Mouse (Mus musculus) bone marrow, adult 2 months (tissue): ENCODE data around the gene Slc6a16. TPM values are rescaled to one million over a fixed set of nuclear protein-coding genes. Genes with fewer than 3 reads are reported as not detected.

Source experiments
- H3K27ac ChIP-seq: fragments of 200-500 bp; 2 replicates; pipeline ENCODE4 v1.5.1; 2012; ENCODE audit warnings: low read depth, mild to moderate bottlenecking, control low read depth, inconsistent platforms, low read length; ENCODE audit not compliant: control insufficient read depth, poor library complexity, insufficient read depth
- H3K4me1 ChIP-seq: fragments of 200-500 bp; 2 replicates; pipeline ENCODE4 v1.6.1; 2011; ENCODE audit warnings: low read length; ENCODE audit not compliant: control insufficient read depth, insufficient read depth
- H3K4me3 ChIP-seq: fragments of 200-500 bp; replicated peaks from 2 replicates; pipeline ENCODE3; 2011; ENCODE audit warnings: mild to moderate bottlenecking, low read depth, low read length, control low read depth; ENCODE audit not compliant: control insufficient read depth
- CTCF ChIP-seq: fragments of 200-500 bp; IDR thresholded peaks from 2 replicates; pipeline ENCODE4 v1.5.1; 2011; ENCODE audit warnings: low read length, control low read depth; ENCODE audit not compliant: control insufficient read depth, insufficient read depth
- POLR2A ChIP-seq: fragments of 200-500 bp; IDR thresholded peaks from 2 replicates; pipeline ENCODE4 v1.6.1; 2011; ENCODE audit warnings: low read depth, mild to moderate bottlenecking, control low read depth, low read length, borderline replicate concordance; ENCODE audit not compliant: control insufficient read depth
- WGBS: fragments of 180-500 bp; shearing (Covaris S2); methylation state at CpG from one replicate; pipeline ENCODE4 v1.1.7; 2018; 5-methylcytosine and 5-hydroxymethylcytosine counted together
- polyA plus RNA-seq: library from polyadenylated mRNA; stranded (reverse); fragments of >200 nt; gene quantifications from 2 replicates; pipeline ENCODE4 v1.2.4, GENCODE M21; 2011; ENCODE audit warnings: low replicate concordance; ENCODE audit not compliant: missing spikeins, insufficient read depth, insufficient read length

Slc6a16 gene
- polyA plus RNA-seq, 1 experiment = not detected

- H3K4me3 ChIP-seq = no peak overlapping the region
- H3K4me1 ChIP-seq = peaks cover 4% of the 10 kb centered on the region; the same call in 1 of the 2 replicates
- TF ChIP-seq CTCF = no peak
- no peak; the same call in 1 of the 2 replicates for TF ChIP-seq POLR2A
- no peak overlapping the region for H3K27ac ChIP-seq
- 81% methylated on average over 21 of the region's 21 CpGs for WGBS
These were observed 5.8 kb upstream of the Slc6a16 start for GRCm38 (mm10) chr7:45234922-45235571.

- no peak; the same call in 1 of the 2 replicates for TF ChIP-seq POLR2A
- no peak for TF ChIP-seq CTCF
- Histone ChIP-seq H3K27ac (no peak overlapping the region), H3K4me3 (no peak overlapping the region), H3K4me1 (peaks cover 5% of the 10 kb centered on the region; the same call in 1 of the 2 replicates)
- WGBS = 68% methylated on average over 17 of the region's 17 CpGs
These were observed 5.2 kb upstream of the Slc6a16 start for GRCm38 (mm10) chr7:45235656-45236180.

- no peak for TF ChIP-seq CTCF
- TF ChIP-seq POLR2A = no peak
- H3K4me1 ChIP-seq = peaks cover 5% of the 10 kb centered on the region; the same call in 1 of the 2 replicates
These were observed 2.9 kb upstream of the Slc6a16 start for GRCm38 (mm10) chr7:45237747-45238699.

GRCm38 (mm10) chr7:45238723-45239496 lies 2.0 kb upstream of the Slc6a16 start, which contains the start of gene Cd37:
Gene Cd37 (minus strand): TSS chr7:45239115.
- peaks cover 5% of the 10 kb centered on the region; the same call in 1 of the 2 replicates for H3K4me1 ChIP-seq
- WGBS = 3% methylated on average over 20 of the region's 20 CpGs
- H3K27ac ChIP-seq = peak within 1 kb of the TSS; percentile 94
- peak within 1 kb of the TSS; percentile 82 for H3K4me3 ChIP-seq
- TF ChIP-seq CTCF = no peak
- peak; percentile 23; the same call in 1 of the 2 replicates for TF ChIP-seq POLR2A

More at GRCm38 (mm10) chr7:45237747-45238699, 2.9 kb upstream of the Slc6a16 start:
- 12% methylated on average over 17 of the region's 17 CpGs for WGBS
- peak overlapping the region; percentile 82 for H3K4me3 ChIP-seq
- peak overlapping the region; percentile 94 for H3K27ac ChIP-seq

- TF ChIP-seq POLR2A (no peak), CTCF (no peak)
- Histone ChIP-seq H3K27ac (peak overlapping the region; percentile 94; the same call in 1 of the 2 replicates), H3K4me3 (no peak overlapping the region), H3K4me1 (peaks cover 5% of the 10 kb centered on the region; the same call in 1 of the 2 replicates)
- WGBS = 86% methylated on average over 7 of the region's 7 CpGs
These were observed 776 bp upstream of the Slc6a16 start for GRCm38 (mm10) chr7:45240109-45240508.

GRCm38 (mm10) chr7:45241389-45241749 lies 484 bp downstream of the Slc6a16 start:
- Histone ChIP-seq H3K4me3 (no peak overlapping the region), H3K27ac (no peak overlapping the region), H3K4me1 (peaks cover 2% of the 10 kb centered on the region; the same call in 1 of the 2 replicates)
- 68% methylated on average over 6 of the region's 6 CpGs for WGBS
- no peak for TF ChIP-seq POLR2A
- TF ChIP-seq CTCF = no peak

- 29% methylated on average over 3 of the region's 3 CpGs for WGBS
- TF ChIP-seq CTCF (no peak), POLR2A (no peak)
- no peak overlapping the region for H3K4me3 ChIP-seq
- no peak overlapping the region for H3K27ac ChIP-seq
- no peaks in the 10 kb centered on the region for H3K4me1 ChIP-seq
These were observed 6.8 kb downstream of the Slc6a16 start for GRCm38 (mm10) chr7:45247666-45248065.
